In the genomic region with DNA sequence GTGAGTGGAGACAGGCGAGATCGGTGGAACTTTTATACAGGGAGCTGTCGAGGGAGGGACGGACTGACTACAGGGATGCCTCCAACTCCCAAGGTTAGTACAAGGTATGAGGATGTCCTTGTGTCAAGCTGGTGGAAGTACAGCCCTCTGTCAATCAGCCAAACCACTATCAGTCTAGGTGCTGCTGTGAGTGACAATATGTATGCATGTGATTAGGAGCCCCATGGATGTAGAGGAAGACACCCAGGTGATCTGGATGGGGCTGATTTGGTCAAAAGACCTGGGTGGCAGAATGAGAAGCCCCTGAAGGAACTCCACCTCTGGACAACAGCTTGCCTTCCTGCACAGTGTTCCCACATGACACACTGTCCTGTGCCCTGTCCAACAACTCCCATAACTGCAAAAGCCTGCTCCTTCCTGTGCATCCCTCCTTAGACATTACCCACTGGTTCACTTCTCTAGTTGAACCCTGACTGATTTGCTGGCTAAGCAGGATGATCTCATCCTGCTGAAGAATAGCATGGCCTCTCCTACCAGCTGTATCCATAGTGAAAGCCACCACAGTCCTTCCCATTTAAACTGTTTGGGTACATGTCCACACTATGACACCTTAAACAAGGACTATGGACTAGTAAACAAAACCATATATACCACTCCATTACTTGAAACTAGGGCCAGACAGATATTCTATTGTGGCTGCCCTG, we compare ENCODE assay signal across 13 mouse cellular contexts. TPM values are rescaled to one million over a fixed set of nuclear protein-coding genes. Genes with fewer than 3 reads are reported as not detected.
DNase-seq lines count a peak whose midpoint lies in the region; ATAC-seq and TF ChIP-seq lines count a peak whose summit lies in the region.
"Had no signal": no experiment of that assay in that cellular context is flagged by ENCODE, and none has a peak within 500 bp of the region (broad histone marks: within the 10 kb centered on the region; RNA-seq: fewer than 3 reads in every experiment).

No protein-coding gene starts in this region.

- no peak for DNase-seq in layer of hippocampus, adult 2 months (ENCODE audit: low spot score in 2 of 2)
- no peak for DNase-seq in layer of hippocampus, adult 9-11 months
- no peak for DNase-seq in Patski (ENCODE audit: low read depth, low spot score)
- no peak for DNase-seq in urinary bladder, postnatal 10 days (ENCODE audit: low spot score)
- DNase-seq in cerebellum, adult 11-12 months = no peak
- DNase-seq: thymus, adult 2 months had no signal

- H3K4me2 ChIP-seq in forebrain, embryonic 16.5 days (ENCODE audit: low read length) = no peak overlapping the region
- H3K4me2 ChIP-seq in forebrain, embryonic 12.5 days = no peak overlapping the region
- no peak overlapping the region for H3K4me2 ChIP-seq in liver, embryonic 16.5 days (ENCODE audit: low read depth, low read length)
- H3K4me2 ChIP-seq: neural tube, embryonic 15.5 days had no signal

- no peaks in the 10 kb centered on the region for H3K27me3 ChIP-seq in forebrain, embryonic 16.5 days (replicated peaks; ENCODE audit: control insufficient read depth, insufficient read depth, low read length)
- no peaks in the 10 kb centered on the region for H3K27me3 ChIP-seq in forebrain, embryonic 12.5 days
- H3K27me3 ChIP-seq in Patski = no peaks in the 10 kb centered on the region
- no peaks in the 10 kb centered on the region for H3K27me3 ChIP-seq in liver, embryonic 16.5 days (ENCODE audit: control insufficient read depth, insufficient read depth, low read depth, low read length)
- H3K27me3 ChIP-seq: neural tube, embryonic 15.5 days had no signal

- no peak overlapping the region for H3K9ac ChIP-seq in forebrain, embryonic 16.5 days (replicated peaks; ENCODE audit: low read depth, low read length)
- no peak overlapping the region for H3K9ac ChIP-seq in forebrain, embryonic 12.5 days
- no peak overlapping the region for H3K9ac ChIP-seq in liver, embryonic 16.5 days (ENCODE audit: low read depth, low read length)
- H3K9ac ChIP-seq: forebrain, postnatal 0 days; neural tube, embryonic 15.5 days had no signal

- 92% methylated on average over 4 of the region's 4 CpGs for WGBS in forebrain, embryonic 16.5 days
- WGBS in forebrain, embryonic 12.5 days = 93% methylated on average over 4 of the region's 4 CpGs
- WGBS in liver, embryonic 16.5 days (ENCODE audit: insufficient replicate concordance) = 73% methylated on average over 4 of the region's 4 CpGs

- H3K36me3 ChIP-seq in forebrain, embryonic 16.5 days (ENCODE audit: control insufficient read depth, insufficient read depth) = no peaks in the 10 kb centered on the region
- no peaks in the 10 kb centered on the region for H3K36me3 ChIP-seq in forebrain, embryonic 12.5 days (replicated peaks)
- no peaks in the 10 kb centered on the region for H3K36me3 ChIP-seq in liver, embryonic 16.5 days (ENCODE audit: control insufficient read depth, insufficient read depth)
- H3K36me3 ChIP-seq: G1E; limb, embryonic 10.5 days; neural tube, embryonic 15.5 days had no signal

- CTCF ChIA-PET in Patski (lab: Charles Lee) = interaction anchor here (1.2 to 2.1 kb wide), 2 partner anchors 14 to 59 kb away, joined by 3 to 7 read pairs; no protein-coding TSS in a partner anchor

- POLR2A ChIA-PET in Patski (lab: Charles Lee) = no interaction called here

- no peaks in the 10 kb centered on the region for H3K9me3 ChIP-seq in forebrain, embryonic 16.5 days (ENCODE audit: control insufficient read depth, low read length)
- no peaks in the 10 kb centered on the region for H3K9me3 ChIP-seq in forebrain, embryonic 12.5 days
- no peaks in the 10 kb centered on the region; the same call in none of the 2 replicates for H3K9me3 ChIP-seq in liver, embryonic 16.5 days (replicated peaks; ENCODE audit: control insufficient read depth, low read length)
- H3K9me3 ChIP-seq: G1E; limb, embryonic 10.5 days; neural tube, embryonic 15.5 days had no signal

- in situ Hi-C loops in Patski (cut with MboI; ENCODE audit: low pct_unique_long_range_greater_than_20kb) = no loop called here

- TF ChIP-seq CTCF in layer of hippocampus, adult 2 months (conservative IDR thresholded peaks at IDR 0.05) = no peak
- TF ChIP-seq CTCF in Patski (IDR thresholded peaks at IDR 0.05) = no peak

- H3K4me1 ChIP-seq in forebrain, embryonic 16.5 days (replicated peaks; ENCODE audit: control insufficient read depth, insufficient read depth, low read length) = peaks cover 8% of the 10 kb centered on the region
- H3K4me1 ChIP-seq in forebrain, embryonic 12.5 days = peaks cover 5% of the 10 kb centered on the region
- no peaks in the 10 kb centered on the region; the same call in none of the 2 replicates for H3K4me1 ChIP-seq in liver, embryonic 16.5 days (ENCODE audit: control insufficient read depth, low read depth, low read length)

- no peak overlapping the region for H3K4me3 ChIP-seq in forebrain, embryonic 16.5 days (replicated peaks; ENCODE audit: low read length)
- no peak overlapping the region for H3K4me3 ChIP-seq in forebrain, embryonic 12.5 days (replicated peaks)
- no peak overlapping the region for H3K4me3 ChIP-seq in layer of hippocampus, adult 2 months
- no peak overlapping the region for H3K4me3 ChIP-seq in liver, embryonic 16.5 days (ENCODE audit: low read depth, low read length)
- H3K4me3 ChIP-seq: limb, embryonic 10.5 days; neural tube, embryonic 15.5 days had no signal

- peak; percentile 26; the same call in 1 of the 2 replicates for ATAC-seq in forebrain, embryonic 16.5 days
- no peak for ATAC-seq in forebrain, embryonic 12.5 days (ENCODE audit: low FRiP score)
- peak; percentile 19 for ATAC-seq in Patski
- peak; percentile 53 for ATAC-seq in liver, embryonic 16.5 days (ENCODE audit: low read depth)

- no peak overlapping the region for H3K27ac ChIP-seq in forebrain, embryonic 16.5 days (ENCODE audit: low read length)
- no peak overlapping the region for H3K27ac ChIP-seq in forebrain, embryonic 12.5 days
- peak overlapping the region; percentile 84 for H3K27ac ChIP-seq in layer of hippocampus, adult 2 months
- no peak overlapping the region for H3K27ac ChIP-seq in liver, embryonic 16.5 days (ENCODE audit: low read length)
- H3K27ac ChIP-seq: limb, embryonic 10.5 days; neural tube, embryonic 15.5 days had no signal

RNA-seq across cellular contexts. Expression of gene Nos1ap, which starts 35.3 kb away (rescaled TPM):
- polyA plus RNA-seq in forebrain, embryonic 16.5 days (2015; fragmentation: Nextera tagmentation; extraction: Ambion mirVana) = 20.9 and 26.9 TPM in 2 replicates
- polyA plus RNA-seq in forebrain, embryonic 12.5 days (2016; fragmentation: Nextera tagmentation; extraction: Ambion mirVana) = 23.5 and 25.5 TPM in 2 replicates
- 100 to 1,000 TPM; 207 to 209 TPM for total RNA-seq in layer of hippocampus, adult 2 months (2021)
- polyA plus RNA-seq in Patski (2021) = 7.6 TPM
- polyA plus RNA-seq in liver, embryonic 16.5 days (2015; fragmentation: Nextera tagmentation; extraction: Ambion mirVana) = 5.2 and 6.3 TPM in 2 replicates
